Comparison of ENCODE assay signal across 11 mouse cellular contexts in the genomic region with DNA sequence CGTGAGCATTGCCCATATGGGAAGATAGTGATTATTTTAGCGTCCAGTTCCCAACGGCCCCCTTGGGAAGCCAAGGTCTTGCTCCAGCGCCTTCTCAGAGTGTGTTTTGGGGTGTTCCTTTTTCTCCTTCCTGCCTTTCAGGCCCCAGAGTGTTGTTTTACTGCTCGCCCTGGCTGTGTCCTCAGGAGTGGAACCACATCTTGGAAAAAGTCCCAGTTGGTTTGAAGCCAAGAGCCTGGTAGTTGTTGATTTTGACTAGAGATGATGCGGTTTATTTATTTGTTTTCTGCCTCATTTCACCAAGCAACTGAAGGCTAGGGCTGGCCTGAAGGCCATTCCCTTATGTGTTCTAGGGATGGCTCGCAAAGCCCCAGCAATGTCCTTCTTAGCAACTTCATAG. TPM values are rescaled to one million over a fixed set of nuclear protein-coding genes. Genes with fewer than 3 reads are reported as not detected.
DNase-seq lines count a peak whose midpoint lies in the region; ATAC-seq lines count a peak whose summit lies in the region.
"Had no signal": no experiment of that assay in that cellular context is flagged by ENCODE, and none has a peak within 500 bp of the region (broad histone marks: within the 10 kb centered on the region; RNA-seq: fewer than 3 reads in every experiment).

No protein-coding gene starts in this region.

- intact Hi-C loops in left cerebral cortex, postnatal 4 days (cut with DNase I) = no loop called here
- intact Hi-C loops in left cerebral cortex, postnatal 36 days (cut with DNase I) = no loop called here

- 58% methylated on average over 7 of the region's 7 CpGs for WGBS in lung, embryonic 15.5 days

- H3K27ac ChIP-seq in lung, embryonic 15.5 days = peak overlapping the region; percentile 12; the same call in 1 of the 2 replicates
- H3K27ac ChIP-seq: midbrain, embryonic 13.5 days had no signal

- H3K36me3 ChIP-seq in lung, embryonic 15.5 days = no peaks in the 10 kb centered on the region
- H3K36me3 ChIP-seq: midbrain, embryonic 13.5 days had no signal

- peaks cover 22% of the 10 kb centered on the region for H3K4me1 ChIP-seq in lung, embryonic 15.5 days

- 0 out of 2 replicates have a peak, but pooled peaks have one; percentile 26 for ATAC-seq in cerebellum, adult (ENCODE audit: insufficient number of reproducible peaks, low FRiP score, low TSS enrichment)
- ATAC-seq in lung, embryonic 15.5 days (ENCODE audit: borderline replicate concordance, extremely low read depth, low FRiP score, low TSS enrichment) = no peak
- ATAC-seq: midbrain, embryonic 13.5 days had no signal

- H3K27me3 ChIP-seq in lung, embryonic 15.5 days = peaks cover 31% of the 10 kb centered on the region

- no peak for DNase-seq in cerebellum, adult 11 months
- DNase-seq in left cerebral cortex, postnatal 4 days = peak; percentile 62
- no peak for DNase-seq in left cerebral cortex, postnatal 36 days (ENCODE audit: low spot score in 2 of 2)
- DNase-seq in cerebellum, adult 9-11 months = peak; percentile 68
- DNase-seq in urinary bladder, postnatal 10 days (ENCODE audit: low spot score) = no peak
- DNase-seq in urinary bladder, postnatal 4 days (ENCODE audit: low spot score in 2 of 2) = no peak
- DNase-seq: embryo, embryonic 11 days; retina, postnatal 1 day had no signal

- H3K4me3 ChIP-seq in lung, embryonic 15.5 days = no peak overlapping the region
- H3K4me3 ChIP-seq: midbrain, embryonic 13.5 days had no signal

- H3K9ac ChIP-seq in lung, embryonic 15.5 days = no peak overlapping the region
- H3K9ac ChIP-seq: midbrain, embryonic 13.5 days had no signal

- no peak overlapping the region for H3K4me2 ChIP-seq in lung, embryonic 15.5 days
- H3K4me2 ChIP-seq: midbrain, embryonic 13.5 days had no signal

- H3K9me3 ChIP-seq in lung, embryonic 15.5 days = no peaks in the 10 kb centered on the region
- H3K9me3 ChIP-seq: midbrain, embryonic 13.5 days had no signal

RNA-seq across cellular contexts. Expression of a gene that starts 2.9 kb away (rescaled TPM):
- total RNA-seq in left cerebral cortex, postnatal 4 days (2021) = 1 to 10 TPM; 1.6 to 2.5 TPM
- 1 to 10 TPM in 1 of 2 experiments, under 1 TPM in 1; 0.84 to 1.5 TPM for total RNA-seq in left cerebral cortex, postnatal 36 days (2021)
- 57.1 and 59.5 TPM in 2 replicates for polyA plus RNA-seq in lung, embryonic 15.5 days (2015; fragmentation: Nextera tagmentation; extraction: Ambion mirVana)

RNA-seq across cellular contexts. Expression of a gene that starts 17.8 kb away (rescaled TPM):
- total RNA-seq in left cerebral cortex, postnatal 4 days (2021) = 100 to 1,000 TPM; 131 to 143 TPM
- total RNA-seq in left cerebral cortex, postnatal 36 days (2021) = 100 to 1,000 TPM; 173 to 212 TPM
- polyA plus RNA-seq in lung, embryonic 15.5 days (2015; fragmentation: Nextera tagmentation; extraction: Ambion mirVana) = 41.6 and 42.8 TPM in 2 replicates

RNA-seq across cellular contexts. Expression of a gene that starts 39.5 kb away (rescaled TPM):
- total RNA-seq in left cerebral cortex, postnatal 4 days (2021) = 10 to 100 TPM; 87.9 to 96.9 TPM
- total RNA-seq in left cerebral cortex, postnatal 36 days (2021) = 10 to 100 TPM; 51.9 to 55.9 TPM
- 121 and 124 TPM in 2 replicates for polyA plus RNA-seq in lung, embryonic 15.5 days (2015; fragmentation: Nextera tagmentation; extraction: Ambion mirVana)

Comparison
In these comparisons a context has a peak if more than half of its experiments do, and no peak if none do; other contexts are left out.
1. DNase-seq: peak in left cerebral cortex, postnatal 4 days (single experiment) and cerebellum, adult 9-11 months (single experiment); none in cerebellum, adult 11 months (single experiment), left cerebral cortex, postnatal 36 days (0 of 2), urinary bladder, postnatal 10 days (single experiment) and urinary bladder, postnatal 4 days (0 of 2).